Mouse (Mus musculus): ENCODE measurements around the gene Mat2b. TPM values are rescaled to one million over a fixed set of nuclear protein-coding genes. Genes with fewer than 3 reads are reported as not detected.

Gene Mat2b
- 97.0 and 111 TPM in 2 replicates for total RNA-seq (2014; rRNA removed; ENCODE audit: low replicate concordance)
- 144 and 152 TPM in 2 replicates for polyA plus RNA-seq (2015; fragmentation: Nextera tagmentation; extraction: Ambion mirVana)

- peak within 1 kb of the TSS; percentile 81 for H3K9ac ChIP-seq (replicated peaks; ENCODE audit: low read depth, low read length)
- peak within 1 kb of the TSS; percentile 95 for H3K27ac ChIP-seq (ENCODE audit: low read depth)
- peak within 1 kb of the TSS; percentile 82 for H3K4me3 ChIP-seq (ENCODE audit: low read depth, low read length)
- ATAC-seq (ENCODE audit: insufficient read depth, low read depth) (no peak), DNase-seq (ENCODE audit: low spot score) (no peak)
- H3K4me2 ChIP-seq (ENCODE audit: low read depth, low read length) = peak within 1 kb of the TSS; percentile 90
- no peaks in the 10 kb centered on the region for H3K9me3 ChIP-seq (replicated peaks; ENCODE audit: control insufficient read depth, low read length)
- peaks cover 2% of the 10 kb centered on the region; the same call in 1 of the 2 replicates for H3K36me3 ChIP-seq (replicated peaks; ENCODE audit: control insufficient read depth, insufficient read depth, low read length)
- H3K4me1 ChIP-seq (ENCODE audit: control insufficient read depth, insufficient read depth) = peaks cover 15% of the 10 kb centered on the region
- H3K27me3 ChIP-seq (ENCODE audit: control insufficient read depth, insufficient read depth, low read length) = no peaks in the 10 kb centered on the region
- no peak for TF ChIP-seq CTCF (IDR thresholded peaks at IDR 0.05; ENCODE audit: low read depth)
- TF ChIP-seq EP300 (IDR thresholded peaks at IDR 0.05; ENCODE audit: low read depth) = no peak
- 85% methylated on average over 8 of the region's 9 CpGs for WGBS
Measured at GRCm38 (mm10) chr11:40695103-40695502, at the start of gene Mat2b. Gene Mat2b, minus strand, starts transcription at chr11:40695203.

DNA sequence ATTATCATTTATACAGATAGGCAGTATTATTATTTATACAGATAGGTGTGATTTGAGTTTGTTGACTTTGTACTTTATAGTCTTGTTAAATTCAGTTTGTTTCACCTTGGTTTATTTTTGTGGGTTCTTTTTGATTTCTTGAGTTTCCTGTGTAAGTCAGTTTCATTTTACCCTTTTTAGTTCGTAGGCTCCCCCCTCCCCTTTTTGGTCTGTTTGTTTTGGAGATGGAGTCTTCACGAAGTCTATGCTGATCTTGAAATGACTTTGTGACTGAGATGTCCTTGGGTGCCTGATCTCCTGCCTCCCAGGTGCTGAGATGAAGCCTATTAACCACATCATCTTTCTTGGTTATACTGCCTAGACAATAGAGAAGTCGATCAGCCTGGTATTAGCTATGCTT lies 49.3 kb upstream of the Mat2b start:
- no peak overlapping the region for H3K27ac ChIP-seq (ENCODE audit: low read depth)
- H3K9me3 ChIP-seq (replicated peaks; ENCODE audit: control insufficient read depth, low read length) = no peaks in the 10 kb centered on the region
- no peak for TF ChIP-seq CTCF (IDR thresholded peaks at IDR 0.05; ENCODE audit: low read depth)
- no peak for TF ChIP-seq EP300 (IDR thresholded peaks at IDR 0.05; ENCODE audit: low read depth)
- no peak overlapping the region for H3K9ac ChIP-seq (replicated peaks; ENCODE audit: low read depth, low read length)
- no peak overlapping the region for H3K4me3 ChIP-seq (ENCODE audit: low read depth, low read length)
- H3K4me2 ChIP-seq (ENCODE audit: low read depth, low read length) = no peak overlapping the region
- H3K36me3 ChIP-seq (replicated peaks; ENCODE audit: control insufficient read depth, insufficient read depth, low read length) = peaks cover 27% of the 10 kb centered on the region
- H3K27me3 ChIP-seq (ENCODE audit: control insufficient read depth, insufficient read depth, low read length) = no peaks in the 10 kb centered on the region
- H3K4me1 ChIP-seq (ENCODE audit: control insufficient read depth, insufficient read depth) = no peaks in the 10 kb centered on the region
- no peak for DNase-seq (ENCODE audit: low spot score)
- WGBS = 71% methylated on average over 3 of the region's 3 CpGs
- ATAC-seq (ENCODE audit: insufficient read depth, low read depth) = no peak

- WGBS = 92% methylated on average over 12 of the region's 12 CpGs
- no peak overlapping the region for H3K4me2 ChIP-seq (ENCODE audit: low read depth, low read length)
- no peak overlapping the region for H3K9ac ChIP-seq (replicated peaks; ENCODE audit: low read depth, low read length)
- ATAC-seq (ENCODE audit: insufficient read depth, low read depth) = no peak
- H3K4me1 ChIP-seq (ENCODE audit: control insufficient read depth, insufficient read depth) = no peaks in the 10 kb centered on the region
- no peaks in the 10 kb centered on the region for H3K9me3 ChIP-seq (replicated peaks; ENCODE audit: control insufficient read depth, low read length)
- H3K27me3 ChIP-seq (ENCODE audit: control insufficient read depth, insufficient read depth, low read length) = no peaks in the 10 kb centered on the region
- DNase-seq (ENCODE audit: low spot score) = no peak
- TF ChIP-seq EP300 (IDR thresholded peaks at IDR 0.05; ENCODE audit: low read depth) = no peak
- no peak for TF ChIP-seq CTCF (IDR thresholded peaks at IDR 0.05; ENCODE audit: low read depth)
- H3K27ac ChIP-seq (ENCODE audit: low read depth) = no peak overlapping the region
- H3K4me3 ChIP-seq (ENCODE audit: low read depth, low read length) = no peak overlapping the region
- H3K36me3 ChIP-seq (replicated peaks; ENCODE audit: control insufficient read depth, insufficient read depth, low read length) = peaks cover 49% of the 10 kb centered on the region
Measured at GRCm38 (mm10) chr11:40741605-40742262, 46.7 kb upstream of the Mat2b start.

GRCm38 (mm10) chr11:40737369-40737768 lies 42.4 kb upstream of the Mat2b start:
- H3K27ac ChIP-seq (ENCODE audit: low read depth) = no peak overlapping the region
- TF ChIP-seq CTCF (IDR thresholded peaks at IDR 0.05; ENCODE audit: low read depth) = no peak
- TF ChIP-seq EP300 (IDR thresholded peaks at IDR 0.05; ENCODE audit: low read depth) = no peak
- no peak overlapping the region for H3K4me3 ChIP-seq (ENCODE audit: low read depth, low read length)
- H3K27me3 ChIP-seq (ENCODE audit: control insufficient read depth, insufficient read depth, low read length) = no peaks in the 10 kb centered on the region
- H3K4me1 ChIP-seq (ENCODE audit: control insufficient read depth, insufficient read depth) = peaks cover 16% of the 10 kb centered on the region
- H3K9ac ChIP-seq (replicated peaks; ENCODE audit: low read depth, low read length) = no peak overlapping the region
- ATAC-seq (ENCODE audit: insufficient read depth, low read depth) = no peak
- no peak for DNase-seq (ENCODE audit: low spot score)
- H3K9me3 ChIP-seq (replicated peaks; ENCODE audit: control insufficient read depth, low read length) = no peaks in the 10 kb centered on the region
- H3K4me2 ChIP-seq (ENCODE audit: low read depth, low read length) = no peak overlapping the region
- 93% methylated on average over 3 of the region's 3 CpGs for WGBS
- peaks cover 47% of the 10 kb centered on the region for H3K36me3 ChIP-seq (replicated peaks; ENCODE audit: control insufficient read depth, insufficient read depth, low read length)

DNA sequence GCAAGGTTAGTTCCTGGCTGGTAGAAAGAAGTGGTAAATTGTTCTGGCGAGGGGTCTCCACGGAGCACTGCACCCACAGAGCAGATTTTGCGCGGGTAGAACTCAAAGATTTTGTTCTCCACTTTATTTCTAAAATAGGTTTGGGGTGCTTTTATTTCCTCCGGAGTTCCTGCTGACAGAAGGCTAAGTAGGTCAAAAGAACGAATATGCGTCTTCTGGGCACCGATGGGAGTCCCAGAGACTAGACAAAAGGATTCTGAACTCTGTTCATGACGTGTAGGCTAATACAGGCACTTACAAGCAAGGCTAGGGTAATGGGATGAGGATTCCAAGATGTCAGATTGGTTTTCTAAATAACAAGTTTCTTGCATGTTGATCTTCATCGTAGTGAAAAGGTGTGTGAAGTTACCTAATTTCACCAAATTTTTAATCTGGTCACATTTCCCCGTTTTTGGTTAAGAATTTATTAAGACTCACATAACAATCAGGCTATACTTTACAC lies 39.3 kb upstream of the Mat2b start:
- 4% methylated on average over 11 of the region's 11 CpGs for WGBS

More for the DNA sequence above, 39.3 kb upstream of the Mat2b start:
- Histone ChIP-seq H3K27ac (ENCODE audit: low read depth) (peak overlapping the region; percentile 81; the same call in 1 of the 2 replicates), H3K9ac (replicated peaks; ENCODE audit: low read depth, low read length) (peak overlapping the region; percentile 85), H3K4me1 (ENCODE audit: control insufficient read depth, insufficient read depth) (peaks cover 20% of the 10 kb centered on the region), H3K36me3 (replicated peaks; ENCODE audit: control insufficient read depth, insufficient read depth, low read length) (peaks cover 27% of the 10 kb centered on the region), H3K9me3 (replicated peaks; ENCODE audit: control insufficient read depth, low read length) (no peaks in the 10 kb centered on the region), H3K4me2 (ENCODE audit: low read depth, low read length) (peak overlapping the region; percentile 83), H3K4me3 (ENCODE audit: low read depth, low read length) (peak overlapping the region; percentile 83), H3K27me3 (ENCODE audit: control insufficient read depth, insufficient read depth, low read length) (no peaks in the 10 kb centered on the region)
- TF ChIP-seq EP300 (IDR thresholded peaks at IDR 0.05; ENCODE audit: low read depth) = no peak
- no peak for TF ChIP-seq CTCF (IDR thresholded peaks at IDR 0.05; ENCODE audit: low read depth)
- ATAC-seq (ENCODE audit: insufficient read depth, low read depth) (no peak), DNase-seq (ENCODE audit: low spot score) (no peak)
